Mouse (Mus musculus) heart, adult 9 months (tissue): ENCODE measurements around the gene Rfx2.

ENCODE experiments used
- DNase-seq, 2 experiments: peaks; one replicate each; pipeline ENCODE4 v3.0.0; 2022; ENCODE audit warnings: low spot score in 2 of 2

Rfx2 gene

DNA sequence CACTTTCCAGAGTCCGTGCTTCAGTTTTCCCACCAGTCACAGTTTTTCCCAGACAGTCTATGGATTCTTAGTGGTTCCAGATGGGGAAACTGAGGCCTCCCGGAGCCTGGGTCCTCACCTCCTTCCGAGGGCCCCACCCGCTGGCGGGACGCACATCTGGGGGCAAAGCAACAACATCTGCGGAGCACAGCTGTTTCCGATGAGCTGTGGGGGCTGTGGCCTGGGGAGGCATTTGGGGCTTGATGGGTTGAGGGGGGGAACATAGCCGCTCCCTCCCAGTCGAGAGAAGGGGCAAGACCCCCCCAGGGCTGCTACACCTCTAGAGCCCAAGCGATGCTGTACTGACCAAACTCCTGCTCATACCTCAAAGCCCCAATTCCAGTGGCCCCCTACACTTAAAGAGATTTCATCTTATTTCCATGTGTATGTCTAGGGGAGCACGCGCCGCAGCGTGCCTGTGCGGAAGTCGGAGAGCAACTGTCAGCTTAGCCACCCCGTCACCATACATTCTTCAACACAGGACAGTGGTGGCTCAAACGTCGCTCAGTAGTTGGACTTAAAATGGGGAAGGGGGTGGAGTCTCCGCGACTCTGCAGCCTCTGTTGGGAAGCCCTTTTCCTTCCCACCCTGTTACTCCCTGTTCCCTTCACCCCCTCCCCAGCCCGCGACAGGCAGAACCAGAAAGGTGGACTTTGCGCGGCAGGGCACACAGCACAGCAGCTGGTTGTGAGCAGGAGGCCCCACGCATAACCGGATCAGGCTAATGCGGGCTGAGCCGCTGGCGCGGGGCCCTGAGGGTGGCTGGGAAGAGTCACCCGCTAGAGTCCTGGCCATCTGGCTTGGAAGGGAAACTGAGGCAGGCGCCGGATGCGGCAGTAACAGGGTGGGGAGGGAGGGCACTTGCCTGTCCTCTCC is 76.3 kb downstream of the Rfx2 start:
- DNase-seq = no peak

DNA sequence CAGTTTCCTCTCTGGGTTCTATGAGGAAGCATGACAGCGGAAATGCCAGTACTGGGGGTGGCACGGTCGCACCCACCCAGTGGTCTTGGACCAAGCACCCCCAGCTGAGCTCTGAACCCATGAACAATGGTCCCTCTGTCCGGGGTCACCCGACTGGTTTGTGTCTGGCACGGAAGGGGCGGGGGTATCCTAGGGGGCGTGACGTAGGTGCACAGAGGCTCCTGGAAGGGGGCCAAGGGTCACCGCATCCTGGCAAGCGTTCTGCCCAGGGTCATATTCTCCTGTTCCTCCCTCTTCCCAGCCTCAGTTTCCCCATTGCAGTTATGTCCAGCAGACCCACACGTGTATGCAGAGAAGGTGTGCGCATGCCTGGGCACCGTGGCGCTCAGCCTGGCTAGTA is 77.4 kb downstream of the Rfx2 start:
- DNase-seq = no peak

GRCm38 (mm10) chr17:56751404-56752072 is 79.3 kb downstream of the Rfx2 start:
- DNase-seq = no peak

- no peak for DNase-seq
Measured at GRCm38 (mm10) chr17:56744173-56744572, 86.6 kb downstream of the Rfx2 start.

DNA sequence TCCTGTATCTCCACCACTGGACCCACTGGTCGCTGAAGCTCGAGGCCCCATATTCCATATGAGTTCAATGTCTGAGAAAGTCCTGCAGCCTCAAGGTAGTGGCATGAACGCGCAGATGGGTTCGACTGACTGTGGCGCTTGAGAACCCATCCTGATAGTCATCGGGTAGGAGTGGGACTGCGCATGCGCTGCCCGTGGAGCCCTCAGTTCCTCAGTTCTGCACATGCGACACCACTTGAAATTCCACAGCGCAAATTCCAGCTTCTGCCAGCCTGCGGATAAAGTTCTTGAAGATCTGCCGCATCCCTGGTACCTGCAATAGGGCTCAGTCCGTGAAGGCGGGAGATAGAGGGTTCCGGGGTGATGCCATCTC is 90.0 kb downstream of the Rfx2 start:
- no peak for DNase-seq

DNA sequence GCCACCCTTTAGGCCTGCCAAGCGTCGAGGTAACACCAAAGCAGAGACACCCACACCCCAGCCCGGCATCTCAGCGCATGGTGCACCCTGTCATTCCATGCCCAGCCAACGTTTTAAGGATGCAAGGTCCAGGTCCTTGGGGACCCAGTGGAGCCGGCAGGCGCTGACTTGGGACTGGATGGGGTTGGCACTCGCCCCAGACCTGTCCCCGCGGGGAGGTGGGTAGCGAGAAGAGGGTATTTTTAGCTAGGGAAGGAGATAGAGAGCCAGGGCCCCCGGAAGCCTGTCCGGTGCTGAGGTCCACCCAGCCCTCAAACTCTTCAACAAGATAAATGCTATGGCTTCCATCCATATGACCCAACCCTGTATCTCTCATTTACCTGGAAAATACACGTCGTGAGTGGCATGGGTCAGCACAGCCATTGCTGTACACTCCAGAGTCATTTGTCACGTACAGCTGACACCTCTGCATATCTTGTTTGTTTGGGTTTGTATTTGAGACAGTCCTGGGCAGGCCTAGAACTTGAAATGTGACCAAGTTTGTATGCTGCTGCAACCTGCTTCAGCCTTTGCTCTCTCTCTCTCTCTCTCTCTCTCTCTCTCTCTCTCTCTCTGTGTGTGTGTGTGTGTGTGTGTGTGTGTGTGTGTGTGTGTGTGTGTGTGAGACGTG is 90.6 kb downstream of the Rfx2 start:
- peak; percentile 39 to 49 for DNase-seq

- no peak for DNase-seq
Measured at GRCm38 (mm10) chr17:56738221-56738620, 92.6 kb downstream of the Rfx2 start.

- no peak for DNase-seq
Measured at GRCm38 (mm10) chr17:56736534-56736933, 94.3 kb downstream of the Rfx2 start.

DNA sequence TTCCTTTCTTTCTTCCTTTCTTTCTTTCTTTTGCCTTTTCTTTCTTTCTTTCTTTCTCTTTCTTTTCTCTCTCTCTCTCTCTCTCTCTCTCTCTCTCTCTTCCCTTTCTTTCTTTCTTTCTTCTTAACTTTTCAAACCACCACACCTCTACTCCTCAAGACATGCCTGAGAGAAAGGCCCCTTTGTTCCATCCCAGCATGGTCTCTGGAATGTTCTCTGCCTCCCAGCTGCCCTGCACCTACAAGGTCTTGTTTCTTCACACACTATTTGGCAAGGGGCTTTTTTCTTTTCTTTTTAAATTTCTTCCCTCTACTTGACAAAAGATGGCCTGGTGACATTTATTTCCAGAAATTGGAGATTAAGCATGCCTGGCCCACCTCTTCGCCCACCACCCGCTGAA is 101.2 kb downstream of the Rfx2 start:
- DNase-seq = no peak

DNA sequence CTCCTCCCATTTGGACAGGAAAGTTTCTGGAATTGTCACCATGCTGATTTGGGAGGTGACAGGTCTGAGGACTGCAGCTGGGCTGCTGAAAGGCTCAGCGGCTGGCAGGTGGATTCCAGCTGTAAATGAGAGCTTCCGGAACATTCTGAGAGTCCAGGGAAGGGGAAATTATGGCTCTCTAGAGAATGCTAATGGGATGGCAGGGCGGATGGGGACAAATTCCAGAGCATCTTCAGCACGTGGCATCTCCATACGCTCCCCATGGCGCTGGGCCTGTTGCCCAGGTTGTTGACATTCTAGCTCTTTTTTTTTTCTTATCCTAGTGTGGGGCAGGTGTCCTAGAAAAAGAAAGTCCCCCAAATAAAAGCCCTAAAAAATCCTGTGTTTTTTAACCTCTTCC is 101.7 kb downstream of the Rfx2 start:
- DNase-seq = no peak

DNA sequence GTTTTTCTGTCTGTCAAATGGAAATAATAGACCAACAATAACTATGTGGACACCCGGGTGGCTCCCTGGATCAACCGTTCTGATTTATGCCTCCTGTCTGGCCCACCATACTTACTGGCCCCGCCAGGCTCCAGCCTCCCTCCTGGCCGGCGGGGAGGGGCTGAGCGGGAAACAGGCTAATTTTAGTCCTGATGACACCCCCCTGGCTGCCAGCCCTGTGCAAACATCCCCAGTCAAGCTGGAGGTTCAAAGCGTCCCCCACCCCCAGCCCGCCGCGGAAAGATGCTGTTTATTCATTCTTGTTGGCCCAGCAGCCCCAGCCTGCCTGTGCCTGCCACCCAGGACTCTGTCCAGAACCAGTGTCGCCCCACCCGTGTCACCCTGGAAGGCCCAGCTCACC is 102.7 kb downstream of the Rfx2 start:
- no peak for DNase-seq

- no peak for DNase-seq
Measured at GRCm38 (mm10) chr17:56727659-56728058, 103.2 kb downstream of the Rfx2 start.

DNA sequence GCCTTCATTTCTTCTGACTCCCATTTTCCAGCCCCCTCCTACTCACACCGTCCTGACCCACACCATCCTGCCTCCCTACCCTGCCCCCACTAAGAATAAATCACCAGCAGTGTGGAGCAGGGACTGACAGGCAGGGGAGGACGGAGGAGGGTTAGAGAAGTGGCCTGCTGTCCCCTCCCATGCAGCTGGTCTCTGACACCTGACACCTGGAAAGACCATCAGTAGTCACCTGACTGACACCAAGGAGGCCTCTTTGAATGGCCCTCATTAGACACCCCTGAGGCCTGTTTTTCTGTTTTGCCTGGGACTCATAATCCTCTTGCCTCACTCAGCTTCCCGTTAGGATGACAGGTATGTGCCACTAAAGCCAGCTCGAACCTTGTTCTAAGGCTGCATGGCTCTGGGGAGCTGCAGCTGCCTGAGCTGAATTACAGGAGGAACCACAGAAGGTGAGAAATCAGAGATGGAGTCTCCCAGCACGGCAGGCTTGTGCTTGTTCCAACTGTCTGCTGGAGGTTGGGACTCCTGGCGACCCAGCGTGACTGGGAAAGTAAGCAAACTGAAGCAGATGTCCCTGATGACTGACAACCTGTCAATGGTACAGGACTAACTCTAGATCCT is 103.7 kb downstream of the Rfx2 start:
- DNase-seq = no peak
